ENCODE assay signal across 8 mouse cellular contexts in the genomic region with DNA sequence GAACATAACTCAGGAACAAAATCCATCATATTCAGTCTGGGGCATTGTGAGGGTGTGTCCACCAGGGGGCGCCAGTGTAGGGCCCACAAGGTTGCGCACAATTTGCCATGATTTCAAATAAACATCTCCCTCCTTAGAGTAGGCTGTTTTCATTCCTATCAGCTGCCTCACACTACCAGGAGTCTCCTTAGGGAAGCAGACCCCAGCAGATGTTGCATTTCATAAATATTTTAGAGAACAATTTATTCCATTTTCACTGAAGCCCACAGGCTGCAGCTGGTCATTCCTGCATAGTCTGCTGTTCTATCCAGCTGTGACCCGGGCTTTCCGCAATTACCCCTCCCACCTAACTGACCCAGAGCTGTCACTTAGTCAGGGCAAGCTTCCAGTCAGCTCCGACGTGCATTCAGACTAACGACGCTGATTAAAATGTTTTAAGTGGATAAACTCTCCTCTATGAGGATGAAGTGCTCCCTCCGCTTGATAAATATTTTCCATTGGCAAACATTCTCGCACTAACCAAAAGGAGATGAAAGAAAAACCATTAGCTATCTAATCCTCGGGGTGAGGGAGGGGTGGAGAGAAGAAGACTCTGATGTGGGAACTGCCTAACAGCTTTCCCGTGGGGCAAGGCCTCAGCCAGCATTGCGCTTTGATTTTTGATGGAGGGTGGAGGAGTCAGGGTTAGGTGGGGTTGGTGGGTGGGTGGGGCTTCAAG.
DNase-seq lines count a peak whose midpoint lies in the region; ATAC-seq and TF ChIP-seq lines count a peak whose summit lies in the region.

No protein-coding gene starts in this region.

- no peak overlapping the region for H3K4me2 ChIP-seq in hindbrain, embryonic 13.5 days
- H3K4me2 ChIP-seq in neural tube, embryonic 15.5 days: no peak overlapping the region; the same call in 1 of the 2 replicates

- DNase-seq in layer of hippocampus, adult 2 months (ENCODE audit: low spot score in 2 of 2): peak; percentile 17 to 40
- no peak for DNase-seq in layer of hippocampus, adult 9-10 months (ENCODE audit: low spot score)
- DNase-seq in Patski (ENCODE audit: low read depth, low spot score): no peak
- peak; percentile 12 to 14 for DNase-seq in lung, adult 18-20 months
- DNase-seq in right cerebral cortex, postnatal 14 days: no peak

- WGBS in hindbrain, embryonic 13.5 days: 16% methylated on average over 13 of the region's 13 CpGs
- WGBS in neural tube, embryonic 15.5 days: 18% methylated on average over 13 of the region's 13 CpGs

- 0 out of 2 replicates have a peak, but pooled peaks cover 3% of the 10 kb centered on the region for H3K36me3 ChIP-seq in hindbrain, embryonic 13.5 days
- H3K36me3 ChIP-seq in neural tube, embryonic 15.5 days: 0 out of 2 replicates have a peak, but pooled peaks cover 5% of the 10 kb centered on the region

- no peak overlapping the region for H3K9ac ChIP-seq in hindbrain, embryonic 13.5 days
- H3K9ac ChIP-seq in neural tube, embryonic 15.5 days (replicated peaks): no peak overlapping the region

- in situ Hi-C loops in Patski (cut with MboI; ENCODE audit: low pct_unique_long_range_greater_than_20kb): no loop called here

- CTCF ChIA-PET in Patski (lab: Charles Lee): interaction anchor here (0.9 to 4.3 kb wide), 11 partner anchors 8 to 62 kb away, joined by 3 to 33 read pairs (median 5); no protein-coding TSS in a partner anchor

- ATAC-seq in Patski: peak; percentile 4
- peak; percentile 75 for ATAC-seq in hindbrain, embryonic 13.5 days (ENCODE audit: low FRiP score)
- ATAC-seq in neural tube, embryonic 15.5 days (ENCODE audit: low FRiP score): peak; percentile 47; the same call in 1 of the 2 replicates

- H3K9me3 ChIP-seq in hindbrain, embryonic 13.5 days: peaks cover 6% of the 10 kb centered on the region; the same call in 1 of the 2 replicates
- no peaks in the 10 kb centered on the region for H3K9me3 ChIP-seq in neural tube, embryonic 15.5 days (replicated peaks)

- TF ChIP-seq CTCF in layer of hippocampus, adult 2 months (conservative IDR thresholded peaks at IDR 0.05): peak; percentile 82
- peak; percentile 86 for TF ChIP-seq CTCF in Patski (IDR thresholded peaks at IDR 0.05)
- TF ChIP-seq CTCF in embryonic fibroblast, embryonic 13.5 days (IDR thresholded peaks at IDR 0.05; ENCODE audit: borderline replicate concordance, insufficient read depth, low read length): peak; percentile 47; the same call in 1 of the 2 replicates

- no peak overlapping the region for H3K27ac ChIP-seq in layer of hippocampus, adult 2 months
- H3K27ac ChIP-seq in embryonic fibroblast, embryonic 13.5 days (ENCODE audit: insufficient read depth, low read length): no peak overlapping the region
- peak overlapping the region; percentile 63 for H3K27ac ChIP-seq in hindbrain, embryonic 13.5 days
- H3K27ac ChIP-seq in neural tube, embryonic 15.5 days (replicated peaks): peak overlapping the region; percentile 46; the same call in 1 of the 2 replicates

- no peak for TF ChIP-seq POLR2A in embryonic fibroblast, embryonic 13.5 days (IDR thresholded peaks at IDR 0.05; ENCODE audit: low read depth, low read length)

- H3K4me1 ChIP-seq in embryonic fibroblast, embryonic 13.5 days (ENCODE audit: control insufficient read depth, insufficient read depth, low read length): no peaks in the 10 kb centered on the region
- peaks cover 35% of the 10 kb centered on the region for H3K4me1 ChIP-seq in hindbrain, embryonic 13.5 days (replicated peaks)
- peaks cover 15% of the 10 kb centered on the region for H3K4me1 ChIP-seq in neural tube, embryonic 15.5 days

- H3K4me3 ChIP-seq in layer of hippocampus, adult 2 months: no peak overlapping the region
- H3K4me3 ChIP-seq in embryonic fibroblast, embryonic 13.5 days (ENCODE audit: insufficient read depth, low read length): no peak overlapping the region
- H3K4me3 ChIP-seq in hindbrain, embryonic 13.5 days: no peak overlapping the region
- H3K4me3 ChIP-seq in neural tube, embryonic 15.5 days (replicated peaks): no peak overlapping the region

- POLR2A ChIA-PET in Patski (lab: Charles Lee): interaction anchor here (0.6 to 1.3 kb wide), 2 partner anchors 13 to 47 kb away, joined by 4 to 5 read pairs; no protein-coding TSS in a partner anchor

- no peaks in the 10 kb centered on the region for H3K27me3 ChIP-seq in Patski
- H3K27me3 ChIP-seq in hindbrain, embryonic 13.5 days: no peaks in the 10 kb centered on the region
- no peaks in the 10 kb centered on the region for H3K27me3 ChIP-seq in neural tube, embryonic 15.5 days (replicated peaks)

Comparison
In these comparisons a context has a peak if more than half of its experiments do, and no peak if none do; other contexts are left out.
1. DNase-seq: peak in layer of hippocampus, adult 2 months (2 of 2) and lung, adult 18-20 months (2 of 2); none in layer of hippocampus, adult 9-10 months (single experiment), Patski (single experiment) and right cerebral cortex, postnatal 14 days (single experiment).
2. H3K27ac ChIP-seq: peak in hindbrain, embryonic 13.5 days (single experiment) and neural tube, embryonic 15.5 days (single experiment); none in layer of hippocampus, adult 2 months (single experiment) and embryonic fibroblast, embryonic 13.5 days (single experiment).
3. ATAC-seq: peak in every context shown above with its lines; median percentile 75 in hindbrain, embryonic 13.5 days; 47 in neural tube, embryonic 15.5 days; 4 in Patski.
4. Peak in every context shown above with its lines, with median percentiles within 50 percentile points of each other: CTCF ChIP-seq.